Mouse (Mus musculus) cortical plate, adult 2 months (tissue): ENCODE data around the gene Ak2.

Source experiments
- CTCF ChIP-seq: fragments of 200-500 bp; IDR thresholded peaks from 2 replicates; pipeline ENCODE4 v1.5.1; 2011; ENCODE audit warnings: mild to moderate bottlenecking, control low read depth, low read length; ENCODE audit not compliant: insufficient read depth; ENCODE audit errors: extremely low read depth
- POLR2A ChIP-seq: fragments of 200-500 bp; IDR thresholded peaks from 2 replicates; pipeline ENCODE4 v1.6.1; 2011; ENCODE audit warnings: mild to moderate bottlenecking, low read length, control low read depth; ENCODE audit not compliant: insufficient read depth; ENCODE audit errors: extremely low read depth

DNA sequence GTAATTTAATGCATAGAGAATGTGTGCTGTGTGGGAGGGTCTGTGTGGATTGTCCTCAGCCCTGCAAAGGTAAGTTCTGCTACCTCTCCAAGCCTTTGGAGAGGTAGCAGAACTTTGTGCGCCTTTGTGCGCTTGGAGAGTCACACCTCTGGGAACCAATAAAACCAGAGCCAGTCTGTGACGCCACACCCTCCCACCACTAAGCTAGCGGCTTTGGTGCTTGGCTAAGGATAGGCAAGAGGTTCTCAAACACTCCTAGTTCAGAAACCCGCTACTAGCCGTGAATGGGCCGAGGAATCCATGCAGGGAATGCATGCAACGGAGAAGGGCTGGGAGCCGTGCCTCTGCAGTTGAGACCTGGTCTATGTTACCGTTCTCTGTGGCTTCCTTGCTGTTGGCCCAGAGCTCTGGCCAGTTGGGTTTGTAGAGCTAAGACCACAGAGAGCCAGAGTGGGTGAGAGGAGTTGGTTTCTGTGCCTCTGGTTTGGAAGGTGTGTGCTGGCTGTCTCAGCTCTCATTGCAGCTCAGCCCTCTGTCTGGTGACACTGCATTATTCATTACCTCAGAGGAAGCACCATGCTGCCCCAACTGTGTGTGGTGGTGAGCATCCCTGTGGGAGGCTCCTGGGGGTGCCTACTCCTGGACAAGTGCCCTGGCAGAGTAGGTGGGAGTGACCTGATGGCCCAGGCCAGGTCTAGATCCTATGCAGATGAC, 21.6 kb downstream of the Ak2 start:
- TF ChIP-seq CTCF, result no peak
- no peak for TF ChIP-seq POLR2A
